Mouse (Mus musculus) neural tube, embryonic 12.5 days (tissue): ENCODE measurements around the gene Tnnt3. TPM values are rescaled to one million over a fixed set of nuclear protein-coding genes. Genes with fewer than 3 reads are reported as not detected.

ENCODE experiments used
- ATAC-seq: fragments of 200-750 bp; cut with Nextera tagmentation; 2 replicates; pipeline ENCODE4 v1.8.0; 2017; ENCODE audit warnings: low read depth, mild to moderate bottlenecking, moderate TSS enrichment, moderate library complexity; ENCODE audit not compliant: low FRiP score
- H3K27ac ChIP-seq: fragments of 300-500 bp; sonication (generic); 2 replicates; pipeline ENCODE4 v1.5.1; 2016
- H3K27me3 ChIP-seq: fragments of 300-500 bp; sonication (generic); replicated peaks from 2 replicates; pipeline ENCODE4 v1.6.1; 2016; ENCODE audit warnings: mild to moderate bottlenecking
- H3K36me3 ChIP-seq: fragments of 300-500 bp; sonication (generic); 2 replicates; pipeline ENCODE4 v1.6.1; 2016; ENCODE audit warnings: mild to moderate bottlenecking
- H3K4me1 ChIP-seq: fragments of 300-500 bp; sonication (generic); 2 replicates; pipeline ENCODE4 v1.6.1; 2016
- H3K4me2 ChIP-seq: fragments of 300-500 bp; sonication (generic); replicated peaks from 2 replicates; pipeline ENCODE4 v1.6.1; 2016; ENCODE audit warnings: mild to moderate bottlenecking
- H3K4me3 ChIP-seq: fragments of 300-500 bp; sonication (generic); 2 replicates; pipeline ENCODE4 v1.5.1; 2016
- H3K9ac ChIP-seq: fragments of 300-500 bp; sonication (generic); 2 replicates; pipeline ENCODE4 v1.6.1; 2016; ENCODE audit warnings: mild to moderate bottlenecking
- H3K9me3 ChIP-seq: fragments of 300-500 bp; sonication (generic); 2 replicates; pipeline ENCODE4 v1.6.1; 2016; ENCODE audit warnings: mild to moderate bottlenecking
- WGBS: fragments of 180-500 bp; shearing (Covaris S2); methylation state at CpG from one replicate; pipeline ENCODE4 v1.1.7; 2016; 5-methylcytosine and 5-hydroxymethylcytosine counted together
- polyA plus RNA-seq: library from polyadenylated mRNA; unstranded; fragments of >200 nt; fragmentation: Nextera tagmentation; extraction: Ambion mirVana; gene quantifications from 2 replicates; pipeline ENCODE4 v1.2.1, GENCODE M21; 2016

Tnnt3 gene
- polyA plus RNA-seq, 1 experiment from 2014 or later: 5.7 TPM

GRCm38 (mm10) chr7:142535116-142535515 lies 36.5 kb downstream of the Tnnt3 start:
- no peak overlapping the region for H3K9ac ChIP-seq
- 90% methylated on average over 4 of the region's 4 CpGs for WGBS
- no peak for ATAC-seq
- no peaks in the 10 kb centered on the region for H3K9me3 ChIP-seq
- H3K36me3 ChIP-seq: 0 out of 2 replicates have a peak, but pooled peaks cover 5% of the 10 kb centered on the region
- H3K4me1 ChIP-seq: peaks cover 37% of the 10 kb centered on the region
- no peaks in the 10 kb centered on the region for H3K27me3 ChIP-seq
- H3K4me3 ChIP-seq: no peak overlapping the region
- H3K4me2 ChIP-seq: no peak overlapping the region
- H3K27ac ChIP-seq: no peak overlapping the region

- H3K27me3 ChIP-seq: no peaks in the 10 kb centered on the region
- H3K36me3 ChIP-seq: 0 out of 2 replicates have a peak, but pooled peaks cover 5% of the 10 kb centered on the region
- peaks cover 39% of the 10 kb centered on the region for H3K4me1 ChIP-seq
- H3K4me3 ChIP-seq: no peak overlapping the region
- no peak for ATAC-seq
- H3K9ac ChIP-seq: no peak overlapping the region
- WGBS: 98% methylated on average over 5 of the region's 5 CpGs
- no peak overlapping the region for H3K4me2 ChIP-seq
- H3K27ac ChIP-seq: no peak overlapping the region
- H3K9me3 ChIP-seq: no peaks in the 10 kb centered on the region
Observed at GRCm38 (mm10) chr7:142535832-142536231, 37.2 kb downstream of the Tnnt3 start.

GRCm38 (mm10) chr7:142537181-142537580 lies 38.5 kb downstream of the Tnnt3 start:
- Histone ChIP-seq H3K36me3 (peaks cover 5% of the 10 kb centered on the region; the same call in 1 of the 2 replicates), H3K4me1 (peaks cover 41% of the 10 kb centered on the region), H3K27me3 (no peaks in the 10 kb centered on the region; the same call in 1 of the 2 replicates), H3K9me3 (no peaks in the 10 kb centered on the region), H3K9ac (no peak overlapping the region), H3K4me3 (no peak overlapping the region), H3K27ac (no peak overlapping the region), H3K4me2 (no peak overlapping the region)
- ATAC-seq: no peak
- WGBS: 65% methylated on average over 5 of the region's 5 CpGs

DNA sequence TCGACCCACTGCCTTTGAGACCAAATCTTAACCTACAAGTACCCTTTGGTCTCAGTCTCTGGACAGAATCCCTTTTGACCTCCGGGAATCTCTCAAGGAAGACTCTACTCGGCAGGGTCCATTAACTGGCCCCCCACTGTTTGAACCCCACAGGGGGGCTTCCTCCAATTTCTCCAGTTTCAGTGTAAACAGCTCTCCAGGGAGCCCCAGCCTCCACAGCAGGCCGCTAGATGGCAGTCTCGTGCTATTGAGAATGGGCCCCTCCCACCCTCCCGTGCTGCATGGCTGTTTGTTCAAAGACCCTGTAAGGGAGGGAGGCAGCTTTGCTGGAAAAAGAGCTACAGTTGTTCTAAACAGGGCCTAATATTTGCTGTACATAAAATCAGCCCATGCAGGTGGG lies 39.2 kb downstream of the Tnnt3 start:
- Histone ChIP-seq H3K4me1 (peaks cover 43% of the 10 kb centered on the region), H3K4me2 (no peak overlapping the region; the same call in 1 of the 2 replicates), H3K36me3 (peaks cover 5% of the 10 kb centered on the region; the same call in 1 of the 2 replicates), H3K9me3 (no peaks in the 10 kb centered on the region), H3K27me3 (no peaks in the 10 kb centered on the region; the same call in 1 of the 2 replicates), H3K4me3 (no peak overlapping the region), H3K27ac (0 out of 2 replicates have a peak overlapping the region, but pooled peaks have one; percentile 23), H3K9ac (no peak overlapping the region)
- no peak; the same call in 1 of the 2 replicates for ATAC-seq
- 6% methylated on average over 6 of the region's 6 CpGs for WGBS

DNA sequence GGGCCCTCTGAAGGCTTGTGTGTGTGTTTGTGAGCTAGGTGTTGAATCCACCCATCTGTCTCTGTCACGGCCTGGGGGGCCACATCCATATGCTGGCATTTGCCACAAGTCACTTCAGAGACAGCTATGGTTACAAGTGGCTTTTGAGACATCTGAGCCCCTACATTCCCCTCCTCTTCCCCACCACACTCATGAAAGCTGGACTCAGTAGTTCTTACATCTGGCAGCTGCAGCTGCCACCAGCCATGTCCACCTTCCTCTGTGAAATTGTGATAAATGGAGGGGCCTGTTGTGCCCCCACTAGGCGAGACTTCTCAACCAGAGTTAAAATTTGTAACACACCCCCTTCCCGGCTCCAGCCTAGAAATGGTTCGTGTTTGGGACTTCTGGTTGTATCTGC lies 39.7 kb downstream of the Tnnt3 start:
- no peak overlapping the region for H3K9ac ChIP-seq
- H3K4me3 ChIP-seq: no peak overlapping the region
- no peaks in the 10 kb centered on the region for H3K9me3 ChIP-seq
- WGBS: 28% methylated on average over 4 of the region's 4 CpGs
- peaks cover 5% of the 10 kb centered on the region; the same call in 1 of the 2 replicates for H3K36me3 ChIP-seq
- no peaks in the 10 kb centered on the region; the same call in 1 of the 2 replicates for H3K27me3 ChIP-seq
- H3K27ac ChIP-seq: 0 out of 2 replicates have a peak overlapping the region, but pooled peaks have one; percentile 33
- ATAC-seq: no peak
- no peak overlapping the region; the same call in 1 of the 2 replicates for H3K4me2 ChIP-seq
- peaks cover 46% of the 10 kb centered on the region for H3K4me1 ChIP-seq

GRCm38 (mm10) chr7:142538766-142539165 lies 40.1 kb downstream of the Tnnt3 start:
- Histone ChIP-seq H3K9me3 (no peaks in the 10 kb centered on the region), H3K4me2 (0 out of 2 replicates have a peak overlapping the region, but pooled peaks have one; percentile 5), H3K9ac (no peak overlapping the region), H3K4me1 (peaks cover 46% of the 10 kb centered on the region), H3K27ac (0 out of 2 replicates have a peak overlapping the region, but pooled peaks have one; percentile 33), H3K36me3 (peaks cover 5% of the 10 kb centered on the region; the same call in 1 of the 2 replicates), H3K27me3 (no peaks in the 10 kb centered on the region; the same call in 1 of the 2 replicates), H3K4me3 (no peak overlapping the region)
- 31% methylated on average over 6 of the region's 6 CpGs for WGBS
- 0 out of 2 replicates have a peak, but pooled peaks have one; percentile 34 for ATAC-seq

DNA sequence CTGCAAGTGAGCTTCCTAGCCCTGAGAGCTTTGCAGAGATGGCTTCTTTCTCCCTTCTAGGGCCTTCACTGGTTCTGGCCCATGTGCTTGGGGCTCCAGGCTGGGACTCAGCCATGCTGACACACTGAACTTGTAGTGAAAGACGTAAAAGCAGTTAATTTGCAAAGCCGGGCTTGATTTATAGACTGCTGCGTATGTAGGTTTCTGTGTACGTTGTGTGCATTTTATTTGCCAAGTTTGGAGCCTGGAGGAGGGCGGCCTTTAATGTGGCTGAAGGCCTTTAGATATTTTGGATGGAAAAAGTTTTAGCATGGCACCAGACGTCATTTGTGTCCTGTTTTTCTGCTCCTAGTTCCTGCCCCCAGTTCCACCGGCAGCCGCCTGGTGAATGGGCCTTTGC lies 41.2 kb downstream of the Tnnt3 start:
- Histone ChIP-seq H3K36me3 (peaks cover 8% of the 10 kb centered on the region; the same call in 1 of the 2 replicates), H3K27me3 (no peaks in the 10 kb centered on the region; the same call in 1 of the 2 replicates), H3K4me3 (no peak overlapping the region), H3K4me2 (no peak overlapping the region), H3K9me3 (no peaks in the 10 kb centered on the region), H3K9ac (no peak overlapping the region), H3K27ac (no peak overlapping the region), H3K4me1 (peaks cover 41% of the 10 kb centered on the region)
- ATAC-seq: no peak
- 47% methylated on average over 8 of the region's 8 CpGs for WGBS

GRCm38 (mm10) chr7:142542771-142543303 lies 44.2 kb downstream of the Tnnt3 start:
- peak; percentile 64 for ATAC-seq
- Histone ChIP-seq H3K4me2 (peak overlapping the region; percentile 29), H3K36me3 (peaks cover 3% of the 10 kb centered on the region; the same call in 1 of the 2 replicates), H3K27ac (no peak overlapping the region), H3K4me3 (no peak overlapping the region), H3K27me3 (no peaks in the 10 kb centered on the region; the same call in 1 of the 2 replicates), H3K9me3 (no peaks in the 10 kb centered on the region), H3K9ac (0 out of 2 replicates have a peak overlapping the region, but pooled peaks have one; percentile 26), H3K4me1 (peaks cover 46% of the 10 kb centered on the region)
- 4% methylated on average over 11 of the region's 11 CpGs for WGBS

- H3K4me3 ChIP-seq: no peak overlapping the region
- H3K9me3 ChIP-seq: no peaks in the 10 kb centered on the region
- no peak overlapping the region for H3K27ac ChIP-seq
- 77% methylated on average over 7 of the region's 7 CpGs for WGBS
- peaks cover 44% of the 10 kb centered on the region for H3K4me1 ChIP-seq
- H3K27me3 ChIP-seq: no peaks in the 10 kb centered on the region; the same call in 1 of the 2 replicates
- H3K4me2 ChIP-seq: no peak overlapping the region
- peaks cover 3% of the 10 kb centered on the region; the same call in 1 of the 2 replicates for H3K36me3 ChIP-seq
- no peak overlapping the region for H3K9ac ChIP-seq
- no peak for ATAC-seq
Observed at GRCm38 (mm10) chr7:142545967-142546366, 47.3 kb downstream of the Tnnt3 start.

DNA sequence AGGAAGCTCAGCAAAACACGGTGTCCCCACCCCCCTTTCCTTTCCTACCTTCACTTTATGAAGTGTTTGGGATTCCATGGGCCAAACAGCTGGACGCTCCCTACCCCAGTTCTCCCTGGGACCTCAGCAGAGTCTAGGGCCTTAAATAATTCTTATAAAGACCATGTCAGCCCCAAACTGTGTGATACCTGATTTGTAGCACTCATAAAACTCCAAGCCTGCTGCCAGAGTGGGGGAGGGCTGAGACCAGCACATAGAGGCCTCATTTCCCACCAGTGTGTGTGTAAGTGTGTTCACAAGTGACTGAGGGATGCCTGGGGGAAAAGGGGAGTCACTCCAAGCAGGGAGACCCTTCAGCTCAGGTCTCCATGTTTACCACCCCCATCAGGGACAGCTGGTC lies 49.2 kb downstream of the Tnnt3 start:
- Histone ChIP-seq H3K9me3 (no peaks in the 10 kb centered on the region), H3K4me3 (no peak overlapping the region), H3K4me1 (peaks cover 33% of the 10 kb centered on the region), H3K36me3 (peaks cover 3% of the 10 kb centered on the region; the same call in 1 of the 2 replicates), H3K9ac (no peak overlapping the region), H3K27me3 (no peaks in the 10 kb centered on the region), H3K27ac (no peak overlapping the region), H3K4me2 (no peak overlapping the region)
- WGBS: 5% methylated on average over 2 of the region's 2 CpGs
- ATAC-seq: no peak

GRCm38 (mm10) chr7:142548706-142549105 lies 50.1 kb downstream of the Tnnt3 start:
- ATAC-seq: no peak

DNA sequence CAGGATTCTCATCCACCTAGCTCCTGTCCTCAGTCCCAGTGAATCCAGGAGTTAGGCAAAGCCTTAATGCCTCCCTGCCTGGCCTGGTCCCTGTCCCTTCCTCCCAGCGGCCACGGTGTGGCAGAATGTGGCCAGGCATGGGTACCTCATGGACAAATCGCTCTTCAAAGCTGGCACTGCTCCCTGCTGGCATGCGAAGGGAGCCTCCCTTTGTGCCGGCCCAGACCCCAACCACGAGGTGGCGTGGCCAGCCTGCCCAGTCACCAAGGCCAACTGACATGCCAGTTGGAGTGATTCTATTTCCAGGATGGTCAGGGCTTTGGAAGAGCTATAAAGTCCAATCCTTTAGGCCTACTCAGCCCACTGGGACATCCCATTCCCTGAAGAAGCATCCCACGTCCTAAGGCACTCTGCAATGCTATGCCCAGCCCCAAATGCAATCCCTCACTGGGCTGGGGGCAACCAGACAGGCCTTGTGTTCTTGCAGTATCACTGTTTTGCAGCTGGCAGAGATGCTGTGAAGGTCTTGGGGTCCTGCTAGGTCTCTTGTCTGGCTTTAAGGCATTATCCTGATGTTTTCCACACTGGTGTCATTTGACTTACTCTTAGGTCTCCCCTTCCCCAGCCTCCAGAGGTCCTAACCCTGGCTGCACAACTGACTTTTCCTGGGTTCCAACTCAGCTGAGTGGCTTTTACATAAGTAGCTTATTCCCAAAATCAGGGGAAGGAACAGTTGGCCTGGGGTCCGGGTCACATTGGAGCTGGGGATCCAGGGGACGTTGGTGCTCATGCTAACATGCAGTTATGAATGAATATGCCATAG lies 51.5 kb downstream of the Tnnt3 start:
- no peak overlapping the region for H3K27ac ChIP-seq
- no peak for ATAC-seq
- H3K4me2 ChIP-seq: no peak overlapping the region
- no peaks in the 10 kb centered on the region for H3K9me3 ChIP-seq
- H3K4me1 ChIP-seq: peaks cover 39% of the 10 kb centered on the region
- H3K9ac ChIP-seq: no peak overlapping the region
- 91% methylated on average over 10 of the region's 10 CpGs for WGBS
- H3K36me3 ChIP-seq: no peaks in the 10 kb centered on the region
- no peaks in the 10 kb centered on the region for H3K27me3 ChIP-seq
- no peak overlapping the region for H3K4me3 ChIP-seq

More at GRCm38 (mm10) chr7:142548706-142549105, 50.1 kb downstream of the Tnnt3 start:
- H3K27me3 ChIP-seq: no peaks in the 10 kb centered on the region
- H3K36me3 ChIP-seq: peaks cover 3% of the 10 kb centered on the region; the same call in 1 of the 2 replicates
- peaks cover 31% of the 10 kb centered on the region for H3K4me1 ChIP-seq
- no peak overlapping the region for H3K4me3 ChIP-seq
- 18% methylated on average over 6 of the region's 6 CpGs for WGBS
- no peak overlapping the region for H3K9ac ChIP-seq
- H3K4me2 ChIP-seq: no peak overlapping the region
- no peaks in the 10 kb centered on the region for H3K9me3 ChIP-seq
- H3K27ac ChIP-seq: no peak overlapping the region
